Mouse (Mus musculus): Measurements from ENCODE around the gene Mipep.

GRCm38 (mm10) chr14:60937481-60938039, 153.2 kb downstream of the Mipep start:
- TF ChIP-seq CTCF (IDR thresholded peaks at IDR 0.05; ENCODE audit: low read depth, low read length) (no peak), POLR2A (IDR thresholded peaks at IDR 0.05; ENCODE audit: borderline replicate concordance, low read depth, low read length) (no peak)

Data from bone marrow macrophage, adult 2 months (primary cell).